Comparison of ENCODE assay signal across 15 mouse cellular contexts in genomic region chr3:59354156-59354555, GRCm38 (mm10). TPM values are rescaled to one million over a fixed set of nuclear protein-coding genes. Genes with fewer than 3 reads are reported as not detected.
DNase-seq lines count a peak whose midpoint lies in the region; ATAC-seq and TF ChIP-seq lines count a peak whose summit lies in the region.
"Had no signal": no experiment of that assay in that cellular context is flagged by ENCODE, and none has a peak within 500 bp of the region (broad histone marks: within the 10 kb centered on the region; RNA-seq: fewer than 3 reads in every experiment).

No protein-coding gene starts in this region.

- intact Hi-C loops in gastrocnemius, adult 2 months (cut with DNase I): no loop called here

- H3K4me2 ChIP-seq in midbrain, embryonic 15.5 days: no peak overlapping the region
- H3K4me2 ChIP-seq: hindbrain, embryonic 12.5 days had no signal

- no peak overlapping the region for H3K27ac ChIP-seq in gastrocnemius, adult 2 months
- H3K27ac ChIP-seq in midbrain, embryonic 15.5 days: no peak overlapping the region
- H3K27ac ChIP-seq: heart, embryonic 10.5 days; hindbrain, embryonic 12.5 days; liver, embryonic 14.5 days had no signal

- H3K4me1 ChIP-seq in midbrain, embryonic 15.5 days: no peaks in the 10 kb centered on the region
- H3K4me1 ChIP-seq: heart, embryonic 10.5 days; hindbrain, embryonic 12.5 days had no signal

- no peak overlapping the region for H3K4me3 ChIP-seq in gastrocnemius, adult 2 months
- no peak overlapping the region for H3K4me3 ChIP-seq in midbrain, embryonic 15.5 days
- H3K4me3 ChIP-seq: heart, embryonic 10.5 days; hindbrain, embryonic 12.5 days had no signal

- H3K9ac ChIP-seq in midbrain, embryonic 15.5 days: no peak overlapping the region
- H3K9ac ChIP-seq: hindbrain, embryonic 12.5 days; liver, embryonic 14.5 days had no signal

- H3K9me3 ChIP-seq in midbrain, embryonic 15.5 days: no peaks in the 10 kb centered on the region
- H3K9me3 ChIP-seq: G1E; heart, embryonic 10.5 days; hindbrain, embryonic 12.5 days had no signal

- H3K36me3 ChIP-seq in midbrain, embryonic 15.5 days (replicated peaks): no peaks in the 10 kb centered on the region
- H3K36me3 ChIP-seq: G1E; heart, embryonic 10.5 days; hindbrain, embryonic 12.5 days had no signal

- DNase-seq in gastrocnemius, adult 2 months: peak; percentile 37
- no peak for DNase-seq in gastrocnemius, adult 8-10 months (ENCODE audit: low spot score in 2 of 2)
- peak; percentile 79 for DNase-seq in 3T3-L1 (ENCODE audit: low read depth, low spot score)
- DNase-seq in adrenal gland, postnatal 25 days: peak; percentile 48
- DNase-seq in lung, postnatal 14 days: peak; percentile 40
- no peak for DNase-seq in layer of hippocampus, adult 8-10 months (ENCODE audit: low spot score in 2 of 2)
- DNase-seq: cerebellum, postnatal 25 days; heart, postnatal 10 days; midbrain, embryonic 14.5 days had no signal

- 94% methylated on average over 3 of the region's 3 CpGs for WGBS in midbrain, embryonic 15.5 days

- H3K27me3 ChIP-seq in midbrain, embryonic 15.5 days (replicated peaks): no peaks in the 10 kb centered on the region
- H3K27me3 ChIP-seq: hindbrain, embryonic 12.5 days had no signal

- no peak for TF ChIP-seq CTCF in gastrocnemius, adult 2 months (IDR thresholded peaks at IDR 0.05)

- no peak for ATAC-seq in midbrain, embryonic 15.5 days (replicated peaks)
- ATAC-seq: CD4-positive, CD25-positive, alpha-beta regulatory T cell, adult 4 months had no signal

RNA-seq across cellular contexts. Expression of gene Igsf10, which starts 10.0 kb away (rescaled TPM):
- total RNA-seq in gastrocnemius, adult 2 months (2021): 1 to 10 TPM; 1.3 to 4.3 TPM
- total RNA-seq in gastrocnemius, adult 8-10 months (2022): 1 to 10 TPM in 2 of 4 experiments, under 1 TPM in 2; 0.70 to 2.3 (median 0.98) TPM
- 1.4 and 1.6 TPM in 2 replicates for total RNA-seq in adrenal gland, postnatal 25 days (2021)
- polyA plus RNA-seq in midbrain, embryonic 15.5 days (2015; fragmentation: Nextera tagmentation; extraction: Ambion mirVana): 2.8 and 3.2 TPM in 2 replicates
- 1 to 10 TPM; 2.0 to 4.2 (median 3.1) TPM for total RNA-seq in layer of hippocampus, adult 8-10 months (2022)
- polyA plus RNA-seq: CD4-positive, CD25-positive, alpha-beta regulatory T cell, adult 4 months; G1E had no signal

Comparison
In these comparisons a context has a peak if more than half of its experiments do, and no peak if none do; other contexts are left out.
1. DNase-seq: peak in gastrocnemius, adult 2 months (single experiment), 3T3-L1 (single experiment), adrenal gland, postnatal 25 days (single experiment) and lung, postnatal 14 days (single experiment); none in gastrocnemius, adult 8-10 months (0 of 2) and layer of hippocampus, adult 8-10 months (0 of 2).